Mouse (Mus musculus) layer of hippocampus, adult 18-20 months (tissue): ENCODE data around the gene Xlr4b. TPM values are rescaled to one million over a fixed set of nuclear protein-coding genes. Genes with fewer than 3 reads are reported as not detected.
"Not testable (repeated sequence)": the region's sequence is repeated elsewhere in the genome, so short reads cannot be mapped to it uniquely, and the experiment has no call there.

Experiments
- DNase-seq, 2 experiments: peaks; one replicate each; pipeline ENCODE4 v3.0.0; 2022; ENCODE audit warnings: low spot score in 2 of 2
- long read RNA-seq: library from polyadenylated mRNA; stranded (forward); transcript quantifications from one replicate; pipeline ENCODE4 v2.0.0, GENCODE M21; 2021
- total RNA-seq, 2 experiments: library from RNA; stranded (reverse); gene quantifications; 2 replicates each; pipeline ENCODE4 v1.2.3; 2021

The Xlr4b gene
- total RNA-seq = 1 to 10 TPM in 1 of 2 experiments, not detected in 1; 1.2 TPM
- long read RNA-seq = 0 reads

DNA sequence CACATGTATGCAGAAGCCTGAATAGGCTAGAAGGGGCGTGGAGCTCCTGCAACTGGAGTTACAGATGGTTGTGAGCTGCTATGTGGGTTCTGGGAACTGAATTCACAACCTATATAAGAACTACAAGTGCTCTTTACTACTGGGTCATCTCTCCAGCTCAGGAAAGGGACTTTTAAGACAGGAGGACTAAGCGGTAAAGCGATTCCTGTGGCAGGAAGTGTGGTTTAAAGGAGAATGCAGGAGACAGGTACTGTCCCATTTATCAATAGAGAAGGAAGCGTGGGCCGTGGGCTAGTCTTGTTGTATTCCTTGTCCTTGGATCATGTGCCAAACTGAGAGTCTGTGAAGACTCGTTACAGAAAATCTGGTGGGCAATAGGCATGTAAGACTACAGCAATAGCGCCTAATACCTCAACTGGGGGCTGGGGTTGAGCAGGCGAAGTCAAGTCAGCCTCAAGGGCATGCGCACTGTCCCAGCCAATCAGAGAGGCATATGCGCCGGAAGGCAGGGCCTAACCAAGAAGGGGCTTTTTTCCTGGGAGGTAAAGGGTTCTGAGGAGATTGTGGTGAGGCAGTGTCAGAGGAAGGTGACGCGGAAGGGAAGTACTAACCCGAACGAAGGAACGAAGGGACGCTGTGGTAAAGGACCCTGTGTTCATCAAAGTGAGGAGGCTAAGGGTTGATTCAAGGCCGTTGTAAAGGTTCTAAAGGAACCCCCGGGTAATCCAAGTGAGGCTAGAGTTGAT, at the start of gene Xlr4b:
Gene Xlr4b (plus strand): TSS at position 515 of the 746 bp plus-strand sequence.
- DNase-seq = not testable (repeated sequence)

DNA sequence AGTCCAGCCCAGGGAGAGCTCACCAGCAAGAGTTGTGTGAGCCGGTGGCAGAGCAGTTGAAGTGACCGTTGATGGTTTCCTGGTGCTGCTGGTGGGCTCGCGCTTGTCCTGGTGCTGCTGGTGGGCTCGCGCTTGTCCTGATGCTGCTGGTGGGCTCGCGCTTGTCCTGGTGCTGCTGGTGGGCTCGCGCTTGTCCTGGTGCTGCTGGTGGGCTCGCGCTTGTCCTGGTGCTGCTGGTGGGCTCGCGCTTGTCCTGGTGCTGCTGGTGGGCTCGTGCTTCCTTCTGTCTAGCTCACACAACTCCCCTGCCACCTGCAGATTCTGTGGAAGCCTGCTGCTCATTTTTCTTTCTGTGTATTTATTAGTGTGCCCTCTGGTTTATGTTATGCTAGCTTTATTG, 37.2 kb upstream of the Xlr4b start, which contains the start of gene Spin2d:
Gene Spin2d (minus strand): TSS at position 101 of the 400 bp plus-strand sequence.
- DNase-seq = not testable (repeated sequence)

DNA sequence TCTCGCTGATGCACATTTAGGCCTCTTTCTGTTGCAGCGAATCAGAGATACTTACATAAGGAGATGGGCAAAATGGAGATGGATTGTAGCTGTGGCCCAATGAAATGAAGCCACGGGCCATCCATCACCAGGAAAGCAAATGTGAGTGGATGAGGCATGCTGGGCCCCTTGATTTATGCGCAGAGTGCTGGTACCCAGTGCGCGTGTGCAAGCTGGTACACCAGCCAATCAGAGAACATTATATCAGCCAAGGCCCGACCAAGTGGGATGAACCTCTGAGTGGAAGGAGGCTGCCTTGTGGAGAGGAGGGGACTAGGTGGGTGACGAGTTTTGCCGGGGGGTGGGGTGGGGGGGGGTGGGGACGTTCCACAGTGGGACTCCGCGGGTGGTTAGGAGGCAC, 22.2 kb upstream of the Xlr4b start, which contains the start of gene Xlr3b:
Gene Xlr3b (plus strand): TSS at position 274 of the 400 bp plus-strand sequence.
- peak in 1 of 2 experiments; percentile 40 for DNase-seq

DNA sequence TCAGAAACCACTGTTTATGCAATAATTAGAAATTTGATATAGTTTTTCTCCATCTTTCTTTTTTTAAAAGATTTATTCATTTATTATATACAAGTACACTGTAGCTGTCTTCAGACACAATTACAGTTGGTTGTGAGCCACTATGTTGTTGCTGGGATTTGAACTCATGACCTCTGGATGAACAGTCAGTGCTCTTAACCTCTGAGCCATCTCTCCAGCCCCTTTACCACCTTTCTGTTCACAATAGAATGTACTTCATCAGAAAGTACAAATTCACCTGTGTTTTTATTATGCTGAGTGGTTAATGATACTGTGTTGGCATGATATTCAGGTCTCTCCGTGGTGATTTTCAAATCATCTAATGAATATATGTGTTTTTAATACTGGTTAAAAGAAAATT, 11.2 kb downstream of the Xlr4b start:
- DNase-seq = no peak

DNA sequence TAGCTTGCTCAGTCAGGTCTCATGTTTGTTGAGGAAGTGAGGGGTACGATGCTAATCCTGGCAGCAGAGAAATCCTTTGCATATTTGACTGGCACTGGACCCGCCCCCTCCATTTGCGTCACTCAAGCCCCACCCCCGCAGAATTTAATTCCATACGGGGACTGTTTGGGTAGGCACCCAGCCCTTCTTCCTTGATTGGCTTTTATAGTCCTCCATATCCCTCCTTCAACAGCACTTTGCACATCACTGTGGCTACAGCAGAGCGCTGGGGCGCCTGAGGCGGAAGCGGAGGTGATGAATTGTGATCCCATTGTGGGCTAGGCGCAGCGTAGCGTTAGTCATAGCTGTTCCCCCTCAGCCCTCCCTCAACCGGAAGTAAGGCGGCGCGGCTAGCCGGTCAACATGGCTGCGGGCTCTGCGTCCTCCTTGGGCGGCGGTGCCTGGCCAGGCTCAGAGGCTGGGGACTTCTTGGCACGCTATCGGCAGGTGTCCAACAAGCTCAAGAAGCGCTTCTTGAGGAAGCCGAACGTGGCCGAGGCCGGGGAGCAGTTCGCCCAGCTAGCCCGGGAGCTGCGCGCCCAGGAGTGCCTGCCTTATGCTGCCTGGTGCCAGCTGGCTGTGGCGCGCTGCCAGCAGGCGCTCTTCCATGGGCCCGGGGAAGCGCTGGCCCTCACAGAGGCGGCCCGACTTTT, 13.9 kb downstream of the Xlr4b start, which contains the start of gene F8a:
Gene F8a (plus strand): TSS at position 378 of the 692 bp plus-strand sequence.
- peak; percentile 65 to 80 for DNase-seq

DNA sequence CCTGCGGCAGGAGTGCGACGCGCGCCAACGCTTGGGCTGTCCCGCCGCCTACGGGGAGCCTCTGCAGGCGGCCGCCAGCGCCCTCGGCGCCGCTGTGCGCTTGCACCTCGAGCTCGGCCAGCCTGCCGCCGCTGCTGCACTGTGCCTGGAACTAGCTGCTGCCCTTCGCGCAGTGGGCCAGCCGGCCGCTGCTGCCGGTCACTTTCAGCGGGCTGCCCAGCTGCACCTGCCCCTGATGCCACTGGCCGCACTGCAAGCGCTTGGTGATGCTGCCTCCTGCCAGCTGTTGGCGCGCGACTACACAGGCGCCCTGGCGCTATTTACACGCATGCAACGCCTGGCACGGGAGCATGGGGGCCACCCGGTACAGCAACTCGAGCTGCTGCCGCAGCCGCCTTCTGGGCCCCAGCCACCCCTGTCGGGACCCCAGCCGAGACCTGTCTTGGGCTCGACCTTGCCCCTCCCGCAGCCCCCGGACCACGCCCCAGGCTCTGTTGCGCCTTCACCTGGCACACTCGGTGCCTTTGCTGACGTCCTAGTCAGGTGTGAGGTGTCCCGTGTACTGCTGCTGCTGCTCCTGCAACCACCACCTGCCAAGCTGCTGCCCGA, 14.6 kb downstream of the Xlr4b start:
- DNase-seq = peak; percentile 33 to 36

DNA sequence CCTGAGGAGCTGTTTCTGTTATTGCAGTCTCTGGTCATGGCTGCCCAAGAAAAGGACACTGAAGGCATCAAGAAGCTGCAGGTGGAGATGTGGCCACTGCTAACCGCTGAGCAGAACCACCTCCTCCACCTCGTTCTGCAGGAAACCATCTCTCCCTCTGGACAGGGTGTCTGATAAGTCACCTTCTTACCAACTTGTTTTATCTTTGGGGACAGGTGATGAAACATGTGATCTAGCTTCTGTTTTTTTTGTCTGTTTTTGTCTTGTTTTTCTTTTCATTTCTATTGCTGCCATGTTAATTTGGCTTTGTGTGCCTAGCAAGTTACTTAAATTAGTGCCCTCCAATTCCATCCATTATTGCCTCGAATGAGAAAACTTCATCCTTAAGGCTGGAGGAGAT, 15.2 kb downstream of the Xlr4b start:
- DNase-seq = no peak

DNA sequence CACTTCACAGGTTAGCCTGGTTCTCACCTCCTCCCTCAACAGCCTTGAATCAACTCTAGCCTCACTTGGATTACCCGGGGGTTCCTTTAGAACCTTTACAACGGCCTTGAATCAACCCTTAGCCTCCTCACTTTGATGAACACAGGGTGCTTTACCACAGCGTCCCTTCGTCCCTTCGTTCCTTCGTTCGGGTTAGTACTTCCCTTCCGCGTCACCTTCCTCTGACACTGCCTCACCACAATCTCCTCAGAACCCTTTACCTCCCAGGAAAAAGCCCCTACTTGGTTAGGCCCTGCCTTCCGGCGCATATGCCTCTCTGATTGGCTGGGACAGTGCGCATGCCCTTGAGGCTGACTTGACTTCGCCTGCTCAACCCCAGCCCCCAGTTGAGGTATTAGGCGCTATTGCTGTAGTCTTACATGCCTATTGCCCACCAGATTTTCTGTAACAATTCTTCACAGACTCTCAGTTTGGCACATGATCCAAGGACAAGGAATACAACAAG, 28.7 kb downstream of the Xlr4b start, which contains the start of gene Xlr4c:
Gene Xlr4c (minus strand): TSS at position 310 of the 505 bp plus-strand sequence.
- DNase-seq = not testable (repeated sequence)

DNA sequence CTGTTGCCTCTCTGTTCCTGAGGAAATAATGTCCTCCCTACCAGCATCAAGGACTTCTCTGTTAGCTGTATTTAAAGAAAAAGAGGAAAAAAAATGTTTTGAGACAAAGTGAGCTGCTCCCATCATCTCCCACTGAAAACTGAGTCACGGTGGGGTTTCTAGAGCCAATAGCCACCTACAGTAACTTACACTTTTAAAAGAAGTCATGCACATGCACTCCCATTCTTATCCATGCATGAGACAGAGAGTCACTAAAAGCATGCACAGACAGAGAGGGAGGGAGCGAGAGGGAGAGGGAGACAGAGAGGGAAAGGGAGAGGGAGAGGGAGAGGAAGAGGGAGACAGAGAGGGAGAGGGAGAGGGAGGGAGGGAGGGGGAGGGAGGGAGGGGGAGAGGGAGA, 48.3 kb downstream of the Xlr4b start:
- DNase-seq = not testable (repeated sequence)

DNA sequence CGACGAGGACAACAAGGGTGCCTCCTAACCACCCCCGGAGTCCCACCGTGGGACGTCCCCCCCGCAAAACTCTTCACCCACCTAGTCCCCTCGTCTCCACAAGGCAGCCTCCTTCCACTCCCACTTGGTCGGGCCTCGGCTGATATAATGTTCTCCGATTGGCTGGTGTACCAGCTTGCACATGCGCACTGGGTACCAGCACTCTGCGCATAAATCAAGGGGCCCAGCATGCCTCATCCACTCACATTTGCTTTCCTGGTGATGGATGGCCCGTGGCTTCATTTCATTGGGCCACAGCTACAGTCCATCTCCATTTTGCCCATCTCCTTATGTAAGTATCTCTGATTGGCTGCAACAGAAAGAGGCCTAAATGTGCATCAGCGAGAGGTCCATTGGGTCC, 51.1 kb downstream of the Xlr4b start, which contains the start of gene Xlr3c:
Gene Xlr3c (minus strand): TSS at position 121 of the 400 bp plus-strand sequence.
- not testable (repeated sequence) for DNase-seq

Other genes with a start within 250 kb of the Xlr4b start
- gene Zfp185, start 227.0 kb upstream of the Xlr4b start, total RNA-seq = 1 to 10 TPM; 1.3 to 1.4 TPM
- gene Pnma5, start 177.2 kb upstream of the Xlr4b start, total RNA-seq = under 1 TPM; 0.20 to 0.48 TPM
- gene Pnma3, start 149.5 kb upstream of the Xlr4b start, total RNA-seq = 10 to 100 TPM; 16.0 to 19.9 TPM
- not detected for gene Xlr4a, start 131.9 kb upstream of the Xlr4b start, total RNA-seq
- 1 to 10 TPM in 1 of 2 experiments, under 1 TPM in 1; 0.94 to 2.7 TPM for gene Xlr3a, start 117.2 kb upstream of the Xlr4b start, total RNA-seq
- 1 to 10 TPM; 2.3 to 3.2 TPM for gene Gm14685, start 97.3 kb upstream of the Xlr4b start, total RNA-seq
- not detected for gene Xlr5b, start 65.5 kb upstream of the Xlr4b start, total RNA-seq
- gene DXBay18, start 64.9 kb upstream of the Xlr4b start, total RNA-seq = 1 to 10 TPM in 1 of 2 experiments, under 1 TPM in 1; 0.62 to 2.7 TPM
- gene Spin2d, start 37.3 kb upstream of the Xlr4b start, total RNA-seq = not detected
- gene Xlr3b, start 22.1 kb upstream of the Xlr4b start, total RNA-seq = 10 to 100 TPM in 1 of 2 experiments, under 1 TPM in 1; 0.69 to 14.7 TPM
- 10 to 100 TPM; 14.9 to 15.2 TPM for gene F8a, start 14.0 kb downstream of the Xlr4b start, total RNA-seq
- under 1 TPM in 1 of 2 experiments, not detected in 1; 0.86 TPM for gene Xlr4c, start 28.8 kb downstream of the Xlr4b start, total RNA-seq
- gene Xlr3c, start 51.1 kb downstream of the Xlr4b start, total RNA-seq = not detected
- gene Xlr5a, start 78.6 kb downstream of the Xlr4b start, total RNA-seq = not detected
- not detected for gene Xlr5c, start 78.6 kb downstream of the Xlr4b start, total RNA-seq
- gene Gm45015, start 122.5 kb downstream of the Xlr4b start, total RNA-seq = not detected
- gene Zfp275, start 128.3 kb downstream of the Xlr4b start, total RNA-seq = 10 to 100 TPM; 10.7 to 12.6 TPM
- gene Gm18336, start 184.4 kb downstream of the Xlr4b start, total RNA-seq = not detected
- gene Zfp92, start 196.8 kb downstream of the Xlr4b start, total RNA-seq = 1 to 10 TPM; 1.8 to 3.0 TPM
- gene Trex2, start 221.0 kb downstream of the Xlr4b start, total RNA-seq = not detected
- gene Haus7, start 244.7 kb downstream of the Xlr4b start, total RNA-seq = 10 to 100 TPM in 1 of 2 experiments, 1 to 10 TPM in 1; 8.9 to 11.4 TPM